Mouse (Mus musculus): ENCODE data around the gene Slc6a21.

GRCm38 (mm10) chr7:45272786-45273412 lies 4.4 kb upstream of the Slc6a21 start:
- no peak for TF ChIP-seq TCF12 (IDR thresholded peaks at IDR 0.05; ENCODE audit: insufficient read depth, poor library complexity, severe bottlenecking)
- TF ChIP-seq POLR2A (IDR thresholded peaks at IDR 0.05; ENCODE audit: insufficient read length, low read depth): no peak
- TF ChIP-seq POLR2AphosphoS2 (IDR thresholded peaks at IDR 0.05; ENCODE audit: insufficient read length, low read depth): no peak
